ENCODE assay signal across 16 mouse cellular contexts in the genomic region with DNA sequence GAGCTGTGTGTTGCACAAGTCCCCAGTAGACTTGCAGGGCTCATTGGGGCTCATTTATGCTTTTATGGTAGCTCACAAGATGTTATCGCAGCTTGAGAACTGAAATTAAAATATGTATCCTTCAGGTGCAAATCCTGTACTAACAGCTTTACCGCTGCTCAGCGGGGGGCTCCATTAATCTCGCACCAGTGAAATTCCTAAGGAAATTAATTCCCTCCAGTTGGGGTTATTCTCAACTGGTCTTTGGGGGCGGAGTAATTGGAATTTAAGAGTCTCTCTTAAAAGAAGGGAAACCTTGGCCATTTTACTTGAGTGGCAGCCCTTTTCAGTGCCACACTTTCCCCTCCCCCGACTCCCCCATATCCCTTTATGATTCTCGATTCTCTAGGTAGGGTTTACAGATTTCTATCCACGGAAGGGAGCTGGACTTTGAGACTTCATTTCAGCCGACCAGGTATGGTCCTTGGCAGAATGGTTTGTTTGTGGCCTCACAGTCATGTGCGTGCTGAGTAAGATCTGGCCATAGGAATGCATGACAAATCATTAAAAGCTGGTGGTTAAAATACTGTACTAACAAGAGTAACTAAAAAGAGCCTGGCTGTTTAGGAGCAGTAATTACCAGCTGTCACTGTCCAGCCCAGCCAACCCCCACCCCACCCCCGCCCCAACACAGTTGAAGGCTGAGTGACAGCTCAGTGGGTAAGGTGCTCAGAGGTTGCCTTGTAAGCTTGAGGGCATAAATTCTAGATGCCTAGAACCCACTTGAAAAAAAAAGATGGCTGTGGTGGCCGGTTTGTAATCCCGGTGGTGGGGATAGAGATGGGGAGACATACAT. TPM values are rescaled to one million over a fixed set of nuclear protein-coding genes. Genes with fewer than 3 reads are reported as not detected.
A peak's percentile ranks its signal among the peaks of the same experiment; 100 is the strongest.
DNase-seq lines count a peak whose midpoint lies in the region; ATAC-seq and TF ChIP-seq lines count a peak whose summit lies in the region.
"Had no signal": no experiment of that assay in that cellular context is flagged by ENCODE, and none has a peak within 500 bp of the region (broad histone marks: within the 10 kb centered on the region; RNA-seq: fewer than 3 reads in every experiment).

No protein-coding gene starts in this region.

- DNase-seq in hindbrain, postnatal 0 days (ENCODE audit: low spot score): no peak
- DNase-seq in Patski (ENCODE audit: low read depth, low spot score): no peak
- DNase-seq in kidney, postnatal 25 days: peak; percentile 21 to 49
- no peak for DNase-seq in lung, postnatal 36 days
- DNase-seq in heart, postnatal 36 days: no peak
- DNase-seq in adrenal gland, postnatal 25 days: no peak
- DNase-seq: adrenal gland, postnatal 14 days; cerebellum, postnatal 14 days; layer of hippocampus, adult 9-11 months; lung, adult 2 months; thymus, postnatal 36 days had no signal

- POLR2A ChIA-PET in Patski (lab: Charles Lee): interaction anchor here (0.6 to 0.9 kb wide), 2 partner anchors 21 kb away, joined by 3 read pairs; no protein-coding TSS in a partner anchor

- no peak for ATAC-seq in hindbrain, embryonic 13.5 days (ENCODE audit: low FRiP score)
- ATAC-seq in hindbrain, postnatal 0 days: no peak
- ATAC-seq in Patski: peak; percentile 77
- ATAC-seq in intestine, embryonic 15.5 days: peak; percentile 55

- no peaks in the 10 kb centered on the region for H3K9me3 ChIP-seq in hindbrain, embryonic 13.5 days
- H3K9me3 ChIP-seq in hindbrain, postnatal 0 days (ENCODE audit: low read length): no peaks in the 10 kb centered on the region
- H3K9me3 ChIP-seq in intestine, embryonic 15.5 days: no peaks in the 10 kb centered on the region
- H3K9me3 ChIP-seq: hindbrain, embryonic 15.5 days had no signal

- H3K4me2 ChIP-seq in hindbrain, embryonic 13.5 days: no peak overlapping the region
- no peak overlapping the region for H3K4me2 ChIP-seq in hindbrain, postnatal 0 days (ENCODE audit: low read depth, low read length)
- no peak overlapping the region for H3K4me2 ChIP-seq in intestine, embryonic 15.5 days (replicated peaks)
- H3K4me2 ChIP-seq: hindbrain, embryonic 15.5 days had no signal

- no peaks in the 10 kb centered on the region for H3K27me3 ChIP-seq in hindbrain, embryonic 13.5 days
- no peaks in the 10 kb centered on the region for H3K27me3 ChIP-seq in hindbrain, postnatal 0 days (ENCODE audit: insufficient read depth, low read length)
- no peaks in the 10 kb centered on the region for H3K27me3 ChIP-seq in Patski
- H3K27me3 ChIP-seq in intestine, embryonic 15.5 days (replicated peaks): no peaks in the 10 kb centered on the region
- H3K27me3 ChIP-seq: CH12.LX; hindbrain, embryonic 15.5 days had no signal

- no peaks in the 10 kb centered on the region for H3K36me3 ChIP-seq in hindbrain, embryonic 13.5 days
- H3K36me3 ChIP-seq in hindbrain, postnatal 0 days (ENCODE audit: insufficient read depth, low read length): no peaks in the 10 kb centered on the region
- no peaks in the 10 kb centered on the region for H3K36me3 ChIP-seq in intestine, embryonic 15.5 days
- H3K36me3 ChIP-seq: hindbrain, embryonic 15.5 days had no signal

- peak overlapping the region; percentile 44; the same call in 1 of the 2 replicates for H3K27ac ChIP-seq in hindbrain, embryonic 13.5 days
- H3K27ac ChIP-seq in hindbrain, postnatal 0 days: no peak overlapping the region
- no peak overlapping the region for H3K27ac ChIP-seq in intestine, embryonic 15.5 days
- H3K27ac ChIP-seq: hindbrain, embryonic 15.5 days; stomach, postnatal 0 days had no signal

- H3K4me3 ChIP-seq in hindbrain, embryonic 13.5 days: no peak overlapping the region
- H3K4me3 ChIP-seq in hindbrain, postnatal 0 days (ENCODE audit: low read length): no peak overlapping the region
- no peak overlapping the region for H3K4me3 ChIP-seq in intestine, embryonic 15.5 days (replicated peaks)
- H3K4me3 ChIP-seq: hindbrain, embryonic 15.5 days had no signal

- 45% methylated on average over 13 of the region's 13 CpGs for WGBS in hindbrain, embryonic 13.5 days
- WGBS in hindbrain, postnatal 0 days: 45% methylated on average over 13 of the region's 13 CpGs
- WGBS in intestine, embryonic 15.5 days: 55% methylated on average over 13 of the region's 13 CpGs

- H3K4me1 ChIP-seq in hindbrain, embryonic 13.5 days (replicated peaks): peaks cover 10% of the 10 kb centered on the region; the same call in 1 of the 2 replicates
- H3K4me1 ChIP-seq in hindbrain, postnatal 0 days (ENCODE audit: insufficient read depth, low read length): no peaks in the 10 kb centered on the region
- no peaks in the 10 kb centered on the region for H3K4me1 ChIP-seq in intestine, embryonic 15.5 days (replicated peaks)
- H3K4me1 ChIP-seq: hindbrain, embryonic 15.5 days had no signal

- CTCF ChIA-PET in Patski (lab: Charles Lee): interaction anchor here (0.9 to 1.3 kb wide), 3 partner anchors 11 to 25 kb away, joined by 3 to 5 read pairs (median 3); no protein-coding TSS in a partner anchor

- H3K9ac ChIP-seq in hindbrain, embryonic 13.5 days: no peak overlapping the region
- H3K9ac ChIP-seq in hindbrain, postnatal 0 days (replicated peaks; ENCODE audit: low read length): no peak overlapping the region
- no peak overlapping the region for H3K9ac ChIP-seq in intestine, embryonic 15.5 days
- H3K9ac ChIP-seq: hindbrain, embryonic 15.5 days had no signal

- intact Hi-C loops in heart, postnatal 36 days (cut with DNase I): no loop called here

- no peak for TF ChIP-seq CTCF in hindbrain, postnatal 0 days (IDR thresholded peaks at IDR 0.05; ENCODE audit: low read depth)
- no peak for TF ChIP-seq CTCF in Patski (IDR thresholded peaks at IDR 0.05)

- in situ Hi-C loops in Patski (cut with MboI; ENCODE audit: low pct_unique_long_range_greater_than_20kb): no loop called here

RNA-seq across cellular contexts. Expression of a gene that starts 5.4 kb away (rescaled TPM):
- polyA plus RNA-seq in hindbrain, embryonic 13.5 days (2015; fragmentation: Nextera tagmentation; extraction: Ambion mirVana): 275 and 301 TPM in 2 replicates
- 105 and 124 TPM in 2 replicates for total RNA-seq in hindbrain, postnatal 0 days (2014; rRNA removed)
- 241 and 247 TPM in 2 replicates for polyA plus RNA-seq in hindbrain, postnatal 0 days (2015; fragmentation: Nextera tagmentation; extraction: Ambion mirVana)
- 133 TPM for polyA plus RNA-seq in Patski (2021)
- 219 and 237 TPM in 2 replicates for polyA plus RNA-seq in intestine, embryonic 15.5 days (2015; fragmentation: Nextera tagmentation; extraction: Ambion mirVana)
- 100 to 1,000 TPM; 140 to 143 TPM for total RNA-seq in heart, postnatal 36 days (2021)
- total RNA-seq in adrenal gland, postnatal 25 days (2021): 95.6 and 109 TPM in 2 replicates

RNA-seq across cellular contexts. Expression of a gene that starts 21.4 kb away (rescaled TPM):
- polyA plus RNA-seq in hindbrain, embryonic 13.5 days (2015; fragmentation: Nextera tagmentation; extraction: Ambion mirVana): 14.1 and 16.1 TPM in 2 replicates
- 7.3 and 8.9 TPM in 2 replicates for total RNA-seq in hindbrain, postnatal 0 days (2014; rRNA removed)
- polyA plus RNA-seq in hindbrain, postnatal 0 days (2015; fragmentation: Nextera tagmentation; extraction: Ambion mirVana): 13.9 and 18.0 TPM in 2 replicates
- 8.0 TPM for polyA plus RNA-seq in Patski (2021)
- 23.3 and 23.5 TPM in 2 replicates for polyA plus RNA-seq in intestine, embryonic 15.5 days (2015; fragmentation: Nextera tagmentation; extraction: Ambion mirVana)
- total RNA-seq in heart, postnatal 36 days (2021): 10 to 100 TPM in 1 of 2 experiments, 1 to 10 TPM in 1; 7.9 to 11.0 TPM
- 12.3 and 13.8 TPM in 2 replicates for total RNA-seq in adrenal gland, postnatal 25 days (2021)

Comparison
In these comparisons a context has a peak if more than half of its experiments do, and no peak if none do; other contexts are left out.
1. ATAC-seq: peak in Patski (single experiment) and intestine, embryonic 15.5 days (single experiment); none in hindbrain, embryonic 13.5 days (single experiment) and hindbrain, postnatal 0 days (single experiment).
2. DNase-seq: peak in kidney, postnatal 25 days (2 of 2); none in hindbrain, postnatal 0 days (single experiment), Patski (single experiment), lung, postnatal 36 days (single experiment), heart, postnatal 36 days (0 of 2) and adrenal gland, postnatal 25 days (single experiment).